Mouse (Mus musculus): ENCODE data around the gene Duoxa1. TPM values are rescaled to one million over a fixed set of nuclear protein-coding genes. Genes with fewer than 3 reads are reported as not detected.
A peak's percentile ranks its signal among the peaks of the same experiment; 100 is the strongest.

Duoxa1 gene
- polyA plus RNA-seq, 1 experiment, result not detected

- Histone ChIP-seq H3K36me3 (ENCODE audit: control insufficient read depth, insufficient read depth, low read length, poor library complexity, severe bottlenecking) (no peaks in the 10 kb centered on the region), H3K27me3 (ENCODE audit: control insufficient read depth, insufficient read depth, low read length, poor library complexity, severe bottlenecking) (peaks cover 20% of the 10 kb centered on the region), H3K4me3 (ENCODE audit: low read depth, low read length) (peak overlapping the region; percentile 41; the same call in 1 of the 2 replicates), H3K9me3 (replicated peaks; ENCODE audit: control insufficient read depth, insufficient read depth, low read length, poor library complexity, severe bottlenecking) (no peaks in the 10 kb centered on the region), H3K9ac (ENCODE audit: low read depth, poor library complexity, severe bottlenecking) (no peak overlapping the region), H3K27ac (ENCODE audit: insufficient read depth, low read length) (no peak overlapping the region), H3K4me1 (ENCODE audit: control insufficient read depth, insufficient read depth, low read length) (no peaks in the 10 kb centered on the region)
- TF ChIP-seq CTCF (IDR thresholded peaks at IDR 0.05; ENCODE audit: low read depth, low read length) (no peak), POLR2A (IDR thresholded peaks at IDR 0.05; ENCODE audit: insufficient read depth, low read length) (no peak), EP300 (IDR thresholded peaks at IDR 0.05; ENCODE audit: insufficient read depth, low read depth, low read length) (no peak)
These were observed 11.5 kb downstream of the Duoxa1 start for GRCm38 (mm10) chr2:122301921-122302573.

- TF ChIP-seq CTCF (IDR thresholded peaks at IDR 0.05; ENCODE audit: low read depth, low read length) (no peak), POLR2A (IDR thresholded peaks at IDR 0.05; ENCODE audit: insufficient read depth, low read length) (no peak), EP300 (IDR thresholded peaks at IDR 0.05; ENCODE audit: insufficient read depth, low read depth, low read length) (no peak)
- Histone ChIP-seq H3K4me3 (ENCODE audit: low read depth, low read length) (peak overlapping the region; percentile 41), H3K9me3 (replicated peaks; ENCODE audit: control insufficient read depth, insufficient read depth, low read length, poor library complexity, severe bottlenecking) (no peaks in the 10 kb centered on the region), H3K4me1 (ENCODE audit: control insufficient read depth, insufficient read depth, low read length) (no peaks in the 10 kb centered on the region), H3K9ac (ENCODE audit: low read depth, poor library complexity, severe bottlenecking) (no peak overlapping the region), H3K27ac (ENCODE audit: insufficient read depth, low read length) (no peak overlapping the region), H3K27me3 (ENCODE audit: control insufficient read depth, insufficient read depth, low read length, poor library complexity, severe bottlenecking) (peaks cover 23% of the 10 kb centered on the region), H3K36me3 (ENCODE audit: control insufficient read depth, insufficient read depth, low read length, poor library complexity, severe bottlenecking) (no peaks in the 10 kb centered on the region)
These were observed 12.2 kb downstream of the Duoxa1 start for GRCm38 (mm10) chr2:122301081-122301920.

GRCm38 (mm10) chr2:122300656-122301020 is 12.9 kb downstream of the Duoxa1 start:
- Histone ChIP-seq H3K27me3 (ENCODE audit: control insufficient read depth, insufficient read depth, low read length, poor library complexity, severe bottlenecking) (peaks cover 23% of the 10 kb centered on the region), H3K27ac (ENCODE audit: insufficient read depth, low read length) (no peak overlapping the region), H3K4me3 (ENCODE audit: low read depth, low read length) (no peak overlapping the region), H3K36me3 (ENCODE audit: control insufficient read depth, insufficient read depth, low read length, poor library complexity, severe bottlenecking) (no peaks in the 10 kb centered on the region), H3K9ac (ENCODE audit: low read depth, poor library complexity, severe bottlenecking) (no peak overlapping the region), H3K9me3 (replicated peaks; ENCODE audit: control insufficient read depth, insufficient read depth, low read length, poor library complexity, severe bottlenecking) (no peaks in the 10 kb centered on the region), H3K4me1 (ENCODE audit: control insufficient read depth, insufficient read depth, low read length) (no peaks in the 10 kb centered on the region)
- TF ChIP-seq CTCF (IDR thresholded peaks at IDR 0.05; ENCODE audit: low read depth, low read length), result no peak
- no peak for TF ChIP-seq POLR2A (IDR thresholded peaks at IDR 0.05; ENCODE audit: insufficient read depth, low read length)
- no peak for TF ChIP-seq EP300 (IDR thresholded peaks at IDR 0.05; ENCODE audit: insufficient read depth, low read depth, low read length)

- Histone ChIP-seq H3K27ac (ENCODE audit: insufficient read depth, low read length) (no peak overlapping the region), H3K36me3 (ENCODE audit: control insufficient read depth, insufficient read depth, low read length, poor library complexity, severe bottlenecking) (no peaks in the 10 kb centered on the region), H3K9ac (ENCODE audit: low read depth, poor library complexity, severe bottlenecking) (no peak overlapping the region), H3K27me3 (ENCODE audit: control insufficient read depth, insufficient read depth, low read length, poor library complexity, severe bottlenecking) (peaks cover 23% of the 10 kb centered on the region), H3K4me1 (ENCODE audit: control insufficient read depth, insufficient read depth, low read length) (no peaks in the 10 kb centered on the region), H3K9me3 (replicated peaks; ENCODE audit: control insufficient read depth, insufficient read depth, low read length, poor library complexity, severe bottlenecking) (no peaks in the 10 kb centered on the region), H3K4me3 (ENCODE audit: low read depth, low read length) (no peak overlapping the region)
- no peak for TF ChIP-seq EP300 (IDR thresholded peaks at IDR 0.05; ENCODE audit: insufficient read depth, low read depth, low read length)
- TF ChIP-seq POLR2A (IDR thresholded peaks at IDR 0.05; ENCODE audit: insufficient read depth, low read length), result no peak
- no peak for TF ChIP-seq CTCF (IDR thresholded peaks at IDR 0.05; ENCODE audit: low read depth, low read length)
These were observed 13.4 kb downstream of the Duoxa1 start for GRCm38 (mm10) chr2:122299911-122300655.

- H3K27me3 ChIP-seq (ENCODE audit: control insufficient read depth, insufficient read depth, low read length, poor library complexity, severe bottlenecking), result peaks cover 23% of the 10 kb centered on the region
- no peaks in the 10 kb centered on the region for H3K9me3 ChIP-seq (replicated peaks; ENCODE audit: control insufficient read depth, insufficient read depth, low read length, poor library complexity, severe bottlenecking)
- no peaks in the 10 kb centered on the region for H3K4me1 ChIP-seq (ENCODE audit: control insufficient read depth, insufficient read depth, low read length)
- H3K36me3 ChIP-seq (ENCODE audit: control insufficient read depth, insufficient read depth, low read length, poor library complexity, severe bottlenecking), result no peaks in the 10 kb centered on the region
- H3K4me3 ChIP-seq (ENCODE audit: low read depth, low read length), result peak within 1 kb of the TSS; percentile 3; the same call in 1 of the 2 replicates
- TF ChIP-seq EP300 (IDR thresholded peaks at IDR 0.05; ENCODE audit: insufficient read depth, low read depth, low read length) (no peak), POLR2A (IDR thresholded peaks at IDR 0.05; ENCODE audit: insufficient read depth, low read length) (no peak), CTCF (IDR thresholded peaks at IDR 0.05; ENCODE audit: low read depth, low read length) (no peak)
- H3K9ac ChIP-seq (ENCODE audit: low read depth, poor library complexity, severe bottlenecking), result no peak within 1 kb of the TSS
- H3K27ac ChIP-seq (ENCODE audit: insufficient read depth, low read length), result no peak within 1 kb of the TSS
These were observed 14.7 kb downstream of the Duoxa1 start, which contains the start of gene Duoxa2 for GRCm38 (mm10) chr2:122298596-122299490. Gene Duoxa2, plus strand, starts transcription at chr2:122298900.
